Mouse (Mus musculus) adrenal gland, postnatal 4 days (tissue): ENCODE measurements around the gene Pfkp. TPM values are rescaled to one million over a fixed set of nuclear protein-coding genes. Genes with fewer than 3 reads are reported as not detected.

ENCODE experiments used
- DNase-seq, 2 experiments: peaks; one replicate each; pipeline ENCODE4 v3.0.0; 2021 to 2022; ENCODE audit warnings: low spot score in 2 of 2, mixed read lengths in 2 of 2
- total RNA-seq, 2 experiments: library from RNA; stranded (reverse); gene quantifications; 2 replicates each; pipeline ENCODE4 v1.2.3; 2021

The Pfkp gene
- total RNA-seq, 2 experiments from 2014 or later = 50.5 to 63.4 TPM

DNA sequence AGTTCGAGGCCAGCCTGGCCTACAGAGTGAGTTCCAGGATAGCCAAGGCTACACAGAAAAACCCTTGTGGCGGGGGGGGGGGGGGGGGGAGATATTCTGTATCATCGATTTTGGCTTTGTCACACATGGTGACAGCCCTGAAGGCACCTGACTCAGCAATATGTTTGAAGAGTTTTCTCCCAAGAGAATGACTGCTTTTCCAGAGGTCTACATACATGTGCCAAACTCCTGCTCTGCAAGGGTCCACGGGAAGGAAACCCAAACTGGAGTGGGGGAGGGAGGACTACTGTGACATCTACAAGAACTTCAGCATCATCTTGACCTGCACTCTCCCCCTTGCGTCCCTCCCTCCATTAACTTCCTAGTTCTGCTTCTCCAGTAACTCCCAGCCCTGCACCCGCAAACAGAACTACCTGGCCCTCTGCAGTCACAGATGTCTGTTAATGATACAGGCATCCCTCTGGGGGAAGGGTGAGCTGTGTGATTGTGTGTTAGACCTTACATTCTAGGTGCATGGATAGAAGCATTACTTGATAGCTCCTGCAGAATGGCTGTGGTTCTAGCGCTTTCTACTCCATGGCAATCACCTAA is 10.9 kb downstream of the Pfkp start:
- DNase-seq = no peak

- no peak for DNase-seq
Observed at GRCm38 (mm10) chr13:6636976-6637375, 11.6 kb downstream of the Pfkp start.

DNA sequence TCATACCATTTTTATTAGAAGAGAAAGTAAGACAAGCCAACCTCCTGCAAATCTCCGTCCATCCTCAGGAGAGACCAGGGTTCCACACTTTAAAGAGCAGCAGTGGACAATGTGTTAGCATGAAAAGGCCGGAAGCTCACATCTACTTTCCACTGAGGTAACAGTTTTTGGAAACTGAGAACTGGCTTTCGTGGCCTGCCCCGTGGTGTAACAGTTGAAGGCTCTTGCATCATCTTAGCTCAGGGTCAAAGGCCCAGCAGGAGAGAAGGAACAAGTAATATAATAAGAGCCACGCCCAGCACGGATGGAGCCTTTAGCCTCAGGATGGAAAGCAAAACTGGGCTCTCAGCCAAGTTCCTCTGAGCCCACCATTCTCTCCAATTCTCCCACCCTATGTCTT is 12.1 kb downstream of the Pfkp start:
- DNase-seq = no peak

GRCm38 (mm10) chr13:6635138-6636076 is 13.2 kb downstream of the Pfkp start:
- no peak for DNase-seq

DNA sequence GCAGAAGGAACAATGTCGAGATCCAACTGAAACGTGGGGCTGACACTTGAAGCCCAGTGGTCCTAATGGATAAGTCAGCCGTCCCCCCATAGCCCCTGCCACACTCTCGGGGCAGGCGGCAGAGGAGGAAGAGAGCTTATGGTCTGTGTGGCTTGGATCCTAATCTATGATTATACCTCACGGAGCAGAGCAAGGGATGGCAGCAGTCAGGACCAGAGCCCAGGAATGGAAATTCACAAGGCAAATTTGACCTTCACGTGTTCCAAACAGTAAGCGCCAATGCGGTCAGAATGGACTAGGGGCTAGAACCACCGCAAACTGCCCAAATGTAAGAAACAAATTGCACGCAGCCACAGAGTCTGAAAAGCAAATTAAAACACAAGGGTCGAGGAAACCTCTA is 14.5 kb downstream of the Pfkp start:
- no peak for DNase-seq

DNA sequence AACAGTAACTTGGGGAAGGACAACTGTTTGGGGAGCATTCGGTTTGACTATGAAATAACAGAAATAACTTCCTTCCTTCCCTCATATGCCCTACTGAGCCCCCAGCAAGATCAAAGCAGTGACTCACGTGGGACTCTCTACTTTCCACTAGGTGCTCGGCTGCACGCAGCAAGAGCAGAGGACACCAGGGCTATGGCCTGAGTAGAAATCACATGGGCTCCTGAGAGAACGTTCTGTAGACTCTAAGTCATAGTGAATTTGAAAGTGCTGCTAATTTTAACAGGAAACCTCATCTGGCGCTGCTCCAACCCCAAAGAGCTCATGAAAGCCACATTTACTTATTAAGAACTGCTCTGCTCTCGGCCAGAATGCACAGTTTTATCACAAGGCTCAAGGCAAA is 15.1 kb downstream of the Pfkp start:
- DNase-seq = no peak

- DNase-seq = no peak
Observed at GRCm38 (mm10) chr13:6632935-6633334, 15.6 kb downstream of the Pfkp start.

DNA sequence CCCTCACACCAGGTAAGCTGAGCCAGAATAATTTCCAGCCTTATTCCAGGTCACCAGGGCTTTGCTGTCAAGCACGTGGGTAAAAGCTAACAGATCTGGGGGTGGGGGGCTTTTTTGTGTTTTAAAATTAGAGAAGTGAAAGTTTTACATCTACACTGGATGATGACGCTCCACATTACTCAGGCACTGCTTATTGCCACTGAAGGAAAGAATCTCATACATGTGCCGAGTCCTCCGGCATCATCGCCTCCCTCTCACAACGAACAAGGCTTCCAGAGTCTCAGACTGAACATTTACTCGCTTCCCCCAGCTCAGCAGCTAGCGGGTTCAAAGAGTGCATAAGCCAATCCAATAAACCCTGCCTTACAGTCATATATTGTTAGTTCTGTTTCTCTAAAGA is 16.1 kb downstream of the Pfkp start:
- no peak for DNase-seq

GRCm38 (mm10) chr13:6631772-6632510 is 16.6 kb downstream of the Pfkp start:
- DNase-seq = no peak

- no peak for DNase-seq
Observed at GRCm38 (mm10) chr13:6630660-6631059, 17.9 kb downstream of the Pfkp start.

- DNase-seq = no peak
Observed at GRCm38 (mm10) chr13:6629927-6630326, 18.6 kb downstream of the Pfkp start.

DNA sequence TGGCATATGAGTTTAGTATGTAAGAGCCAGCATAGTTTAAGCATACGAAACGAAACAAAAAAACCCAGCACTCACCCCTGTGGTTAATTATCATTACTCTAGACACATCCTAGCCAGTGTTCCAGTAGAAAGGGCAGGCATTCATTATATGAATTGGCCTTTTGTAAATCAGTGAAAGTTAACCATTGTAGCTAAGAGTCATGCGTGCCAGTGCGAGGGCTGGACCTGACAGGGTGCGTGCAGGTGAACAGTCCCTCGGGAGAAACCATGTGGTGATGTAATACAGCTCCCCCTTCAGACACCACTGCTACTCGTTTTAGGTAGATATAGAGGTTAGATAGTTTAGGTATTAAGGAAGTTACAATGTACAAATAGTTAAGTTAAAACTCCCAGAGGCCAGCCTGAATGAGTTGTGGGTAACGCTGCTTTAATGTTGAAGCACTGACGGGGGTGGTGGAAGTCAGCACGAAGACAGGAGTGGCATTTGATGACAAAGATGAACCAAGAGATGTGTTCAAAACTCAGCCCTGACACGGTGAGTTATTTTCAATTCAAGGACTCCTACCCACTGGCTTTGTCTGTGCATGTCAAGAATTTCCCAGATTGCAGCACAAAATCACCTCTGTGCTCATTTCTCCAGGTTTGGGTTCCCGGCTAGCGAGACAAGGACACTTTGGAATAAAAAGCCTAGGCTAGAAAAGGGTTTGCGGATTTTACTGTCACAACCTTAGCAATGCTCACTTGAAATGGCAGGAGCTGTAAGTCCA is 19.4 kb downstream of the Pfkp start:
- no peak for DNase-seq

- no peak for DNase-seq
Observed at GRCm38 (mm10) chr13:6628261-6628660, 20.3 kb downstream of the Pfkp start.

DNA sequence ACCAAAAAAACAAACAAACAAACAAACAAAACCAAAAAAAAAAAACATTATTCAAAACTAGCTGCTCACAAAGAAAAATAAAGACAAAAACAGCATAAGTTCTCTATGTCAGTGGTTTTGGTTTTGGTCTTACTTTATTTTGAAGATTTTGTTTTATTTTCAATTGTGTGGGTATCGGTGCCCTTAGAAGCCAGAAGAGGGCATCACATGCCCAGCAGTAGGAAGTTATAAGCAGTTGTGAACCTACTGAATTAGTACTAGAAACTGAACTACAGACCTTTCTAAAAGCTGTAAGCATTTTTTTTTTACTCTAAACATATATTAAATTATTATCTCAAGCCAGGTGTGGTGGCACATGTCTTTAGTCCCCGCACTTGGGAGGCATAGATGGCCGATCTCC is 21.2 kb downstream of the Pfkp start:
- DNase-seq = no peak

GRCm38 (mm10) chr13:6626508-6627114 is 22.0 kb downstream of the Pfkp start:
- DNase-seq = no peak

- no peak for DNase-seq
Observed at GRCm38 (mm10) chr13:6625942-6626341, 22.6 kb downstream of the Pfkp start.

DNA sequence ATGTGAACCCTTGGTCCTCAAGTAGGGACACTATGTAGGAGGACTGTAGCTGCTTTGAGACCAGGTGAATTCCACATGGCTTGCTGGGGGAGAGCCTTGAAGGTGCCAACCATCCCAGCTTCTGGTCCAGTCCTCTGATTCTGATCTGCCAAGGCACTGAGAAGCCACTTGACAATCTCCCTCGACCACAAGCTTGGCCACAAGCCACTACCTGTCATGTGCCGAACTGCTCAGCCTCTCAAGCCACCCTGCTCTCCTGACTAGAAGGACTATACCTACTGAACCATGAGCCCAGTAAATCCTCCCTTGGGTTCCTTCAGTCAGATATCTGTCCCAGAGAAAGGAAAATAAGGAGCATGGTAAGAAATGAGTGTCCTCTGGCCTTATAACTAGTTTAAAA is 24.0 kb downstream of the Pfkp start:
- DNase-seq = no peak

DNA sequence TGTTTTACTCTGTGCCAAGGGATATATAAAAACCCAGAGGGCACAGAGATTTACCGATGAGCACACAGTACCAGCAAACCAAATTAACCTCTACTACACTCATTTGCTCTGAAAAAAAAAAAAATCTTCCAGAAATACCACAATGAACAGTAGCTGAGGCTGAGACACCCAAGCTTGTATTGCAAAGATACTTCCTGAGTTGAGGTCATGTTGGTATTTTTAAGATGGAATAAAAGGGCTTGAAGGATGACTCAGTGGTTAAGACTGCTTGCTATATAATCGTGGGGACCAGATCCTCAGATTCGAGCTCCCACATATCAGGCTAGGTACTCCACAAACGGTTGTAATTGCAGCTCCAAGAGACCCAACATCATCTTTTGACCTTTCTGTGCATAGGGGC is 24.5 kb downstream of the Pfkp start:
- no peak for DNase-seq

GRCm38 (mm10) chr13:6621831-6622230 is 26.7 kb downstream of the Pfkp start:
- DNase-seq = no peak

DNA sequence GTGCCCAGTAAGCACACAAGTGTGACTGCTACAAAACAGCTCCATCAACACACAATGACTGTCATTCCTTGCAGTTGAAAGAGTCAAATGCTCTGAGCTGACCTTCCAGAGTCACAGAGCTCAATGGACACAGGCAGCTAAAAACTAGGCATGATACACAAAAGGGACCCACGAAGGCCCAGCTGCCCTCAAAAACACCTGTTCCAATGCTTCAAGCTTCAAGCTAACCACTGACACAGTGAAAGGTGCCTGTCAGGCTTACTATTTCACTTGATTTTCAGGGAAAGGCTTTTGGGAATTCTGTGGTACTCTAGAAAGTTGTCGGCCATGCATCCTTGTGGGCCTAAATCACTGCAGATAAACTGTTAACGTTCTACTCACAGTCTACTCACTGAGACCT is 28.3 kb downstream of the Pfkp start:
- no peak for DNase-seq

- DNase-seq = no peak
Observed at GRCm38 (mm10) chr13:6618711-6619110, 29.9 kb downstream of the Pfkp start.
